Mouse (Mus musculus) embryonic facial prominence, embryonic 13.5 days (tissue): ENCODE results near the gene Pth2. TPM values are rescaled to one million over a fixed set of nuclear protein-coding genes. Genes with fewer than 3 reads are reported as not detected.

Experiments
- ATAC-seq: fragments of 200-750 bp; cut with Nextera tagmentation; 2 replicates; pipeline ENCODE4 v1.8.0; 2017; ENCODE audit warnings: low read depth; ENCODE audit not compliant: insufficient number of reproducible peaks, insufficient read depth, low FRiP score, low TSS enrichment
- H3K27ac ChIP-seq: fragments of 300-500 bp; sonication (generic); 2 replicates; pipeline ENCODE4 v1.5.1; 2015; ENCODE audit warnings: moderate library complexity, mild to moderate bottlenecking, inconsistent platforms
- H3K27me3 ChIP-seq: fragments of 300-500 bp; sonication (generic); 2 replicates; pipeline ENCODE4 v1.6.1; 2015; ENCODE audit warnings: mild to moderate bottlenecking, inconsistent platforms
- H3K36me3 ChIP-seq: fragments of 300-500 bp; sonication (generic); 2 replicates; pipeline ENCODE4 v1.6.1; 2015; ENCODE audit warnings: mild to moderate bottlenecking, inconsistent platforms
- H3K4me1 ChIP-seq: fragments of 300-500 bp; sonication (generic); 2 replicates; pipeline ENCODE4 v1.6.1; 2015; ENCODE audit warnings: inconsistent platforms
- H3K4me2 ChIP-seq: fragments of 300-500 bp; sonication (generic); 2 replicates; pipeline ENCODE4 v1.6.1; 2015; ENCODE audit warnings: moderate library complexity, mild to moderate bottlenecking, inconsistent platforms
- H3K4me3 ChIP-seq: fragments of 300-500 bp; sonication (generic); 2 replicates; pipeline ENCODE4 v1.5.1; 2015; ENCODE audit warnings: mild to moderate bottlenecking, inconsistent platforms
- H3K9ac ChIP-seq: fragments of 300-500 bp; sonication (generic); 2 replicates; pipeline ENCODE4 v1.6.1; 2015; ENCODE audit warnings: mild to moderate bottlenecking, inconsistent platforms
- H3K9me3 ChIP-seq: fragments of 300-500 bp; sonication (generic); 2 replicates; pipeline ENCODE4 v1.6.1; 2016; ENCODE audit warnings: inconsistent platforms
- WGBS: fragments of 180-500 bp; shearing (Covaris S2); methylation state at CpG from one replicate; pipeline ENCODE4 v1.1.7; 2015; ENCODE audit warnings: mixed read lengths; 5-methylcytosine and 5-hydroxymethylcytosine counted together
- polyA plus RNA-seq: library from polyadenylated mRNA; unstranded; fragments of >200 nt; fragmentation: Nextera tagmentation; extraction: Ambion mirVana; gene quantifications from 2 replicates; pipeline ENCODE4 v1.2.1, GENCODE M21; 2015

Pth2 gene
- not detected in 2 replicates for polyA plus RNA-seq

GRCm38 (mm10) chr7:45180896-45181477 lies at the start of gene Pth2:
Gene Pth2, plus strand, starts transcription at chr7:45180995.
- no peak within 1 kb of the TSS for H3K9ac ChIP-seq
- 13% methylated on average over 20 of the region's 20 CpGs for WGBS
- 0 out of 2 replicates have a peak within 1 kb of the TSS, but pooled peaks have one; percentile 13 for H3K4me3 ChIP-seq
- no peaks in the 10 kb centered on the region for H3K9me3 ChIP-seq
- H3K36me3 ChIP-seq: no peaks in the 10 kb centered on the region
- peaks cover 20% of the 10 kb centered on the region for H3K4me1 ChIP-seq
- no peak for ATAC-seq
- no peak within 1 kb of the TSS for H3K27ac ChIP-seq
- 0 out of 2 replicates have a peak within 1 kb of the TSS, but pooled peaks have one; percentile 16 for H3K4me2 ChIP-seq
- H3K27me3 ChIP-seq: peaks cover 100% of the 10 kb centered on the region

GRCm38 (mm10) chr7:45131850-45132249 lies 48.9 kb upstream of the Pth2 start:
- ATAC-seq: no peak
- H3K4me2 ChIP-seq: no peak overlapping the region
- no peak overlapping the region for H3K4me3 ChIP-seq
- 79% methylated on average over 11 of the region's 11 CpGs for WGBS
- no peaks in the 10 kb centered on the region for H3K9me3 ChIP-seq
- H3K27ac ChIP-seq: no peak overlapping the region
- H3K9ac ChIP-seq: 0 out of 2 replicates have a peak overlapping the region, but pooled peaks have one; percentile 32
- H3K36me3 ChIP-seq: peaks cover 7% of the 10 kb centered on the region
- peaks cover 15% of the 10 kb centered on the region; the same call in 1 of the 2 replicates for H3K27me3 ChIP-seq
- H3K4me1 ChIP-seq: peaks cover 23% of the 10 kb centered on the region

GRCm38 (mm10) chr7:45133446-45134159 lies 47.2 kb upstream of the Pth2 start:
- no peak overlapping the region for H3K4me2 ChIP-seq
- WGBS: 69% methylated on average over 8 of the region's 8 CpGs
- no peak for ATAC-seq
- no peak overlapping the region for H3K9ac ChIP-seq
- H3K36me3 ChIP-seq: no peaks in the 10 kb centered on the region
- H3K9me3 ChIP-seq: no peaks in the 10 kb centered on the region
- H3K27me3 ChIP-seq: peaks cover 15% of the 10 kb centered on the region; the same call in 1 of the 2 replicates
- no peak overlapping the region for H3K4me3 ChIP-seq
- H3K27ac ChIP-seq: no peak overlapping the region
- H3K4me1 ChIP-seq: peaks cover 14% of the 10 kb centered on the region

- H3K36me3 ChIP-seq: 0 out of 2 replicates have a peak, but pooled peaks cover under 1% of the 10 kb centered on the region
- WGBS: 8% methylated on average over 12 of the region's 12 CpGs
- H3K4me3 ChIP-seq: no peak overlapping the region
- H3K9me3 ChIP-seq: no peaks in the 10 kb centered on the region
- ATAC-seq: peak; percentile 61
- peaks cover 11% of the 10 kb centered on the region for H3K4me1 ChIP-seq
- H3K27ac ChIP-seq: no peak overlapping the region
- H3K9ac ChIP-seq: no peak overlapping the region
- no peak overlapping the region; the same call in 1 of the 2 replicates for H3K4me2 ChIP-seq
- H3K27me3 ChIP-seq: peaks cover 15% of the 10 kb centered on the region; the same call in 1 of the 2 replicates
Measured at GRCm38 (mm10) chr7:45134544-45135026, 46.2 kb upstream of the Pth2 start.

GRCm38 (mm10) chr7:45135370-45135769 lies 45.4 kb upstream of the Pth2 start:
- H3K4me1 ChIP-seq: peaks cover 7% of the 10 kb centered on the region
- H3K36me3 ChIP-seq: 0 out of 2 replicates have a peak, but pooled peaks cover 4% of the 10 kb centered on the region
- no peaks in the 10 kb centered on the region for H3K9me3 ChIP-seq
- H3K27ac ChIP-seq: peak overlapping the region; percentile 5; the same call in 1 of the 2 replicates
- WGBS: 80% methylated on average over 3 of the region's 3 CpGs
- peak overlapping the region; percentile 77 for H3K9ac ChIP-seq
- peak overlapping the region; percentile 72 for H3K4me2 ChIP-seq
- H3K27me3 ChIP-seq: peaks cover 15% of the 10 kb centered on the region; the same call in 1 of the 2 replicates
- ATAC-seq: no peak
- peak overlapping the region; percentile 56 for H3K4me3 ChIP-seq

GRCm38 (mm10) chr7:45135993-45136567 lies 44.7 kb upstream of the Pth2 start, which contains the start of the genes Gm45713 and Flt3l:
Gene Gm45713, minus strand, starts transcription at chr7:45136231.
Gene Flt3l, minus strand, starts transcription at chr7:45136432.
- H3K4me2 ChIP-seq: peak within 1 kb of the TSS; percentile 72
- 2% methylated on average over 29 of the region's 29 CpGs for WGBS
- peak within 1 kb of the TSS; percentile 5; the same call in 1 of the 2 replicates for H3K27ac ChIP-seq
- H3K9me3 ChIP-seq: no peaks in the 10 kb centered on the region
- peak within 1 kb of the TSS; percentile 77 for H3K9ac ChIP-seq
- peak; percentile 60 for ATAC-seq
- H3K36me3 ChIP-seq: 0 out of 2 replicates have a peak, but pooled peaks cover 4% of the 10 kb centered on the region
- H3K4me1 ChIP-seq: peaks cover 7% of the 10 kb centered on the region
- peak within 1 kb of the TSS; percentile 56 for H3K4me3 ChIP-seq
- H3K27me3 ChIP-seq: peaks cover 15% of the 10 kb centered on the region; the same call in 1 of the 2 replicates

GRCm38 (mm10) chr7:45137171-45138006 lies 43.4 kb upstream of the Pth2 start:
- no peak overlapping the region for H3K4me3 ChIP-seq
- H3K27ac ChIP-seq: no peak overlapping the region
- H3K4me2 ChIP-seq: no peak overlapping the region
- peaks cover 17% of the 10 kb centered on the region for H3K36me3 ChIP-seq
- ATAC-seq: no peak
- H3K9ac ChIP-seq: no peak overlapping the region
- no peaks in the 10 kb centered on the region for H3K9me3 ChIP-seq
- H3K4me1 ChIP-seq: peaks cover 7% of the 10 kb centered on the region
- WGBS: 88% methylated on average over 12 of the region's 12 CpGs
- H3K27me3 ChIP-seq: peaks cover 15% of the 10 kb centered on the region; the same call in 1 of the 2 replicates

- no peak overlapping the region for H3K9ac ChIP-seq
- 77% methylated on average over 1 of the region's 1 CpGs for WGBS
- H3K9me3 ChIP-seq: no peaks in the 10 kb centered on the region
- H3K4me1 ChIP-seq: peaks cover 7% of the 10 kb centered on the region
- H3K4me3 ChIP-seq: no peak overlapping the region
- no peak overlapping the region for H3K4me2 ChIP-seq
- H3K36me3 ChIP-seq: peaks cover 27% of the 10 kb centered on the region
- ATAC-seq: no peak
- H3K27me3 ChIP-seq: peaks cover 15% of the 10 kb centered on the region; the same call in 1 of the 2 replicates
- no peak overlapping the region for H3K27ac ChIP-seq
Measured at GRCm38 (mm10) chr7:45138403-45138802, 42.4 kb upstream of the Pth2 start.

GRCm38 (mm10) chr7:45139904-45140723 lies 40.7 kb upstream of the Pth2 start:
- H3K4me2 ChIP-seq: no peak overlapping the region
- H3K9ac ChIP-seq: no peak overlapping the region
- WGBS: 70% methylated on average over 8 of the region's 8 CpGs
- peaks cover 7% of the 10 kb centered on the region; the same call in 1 of the 2 replicates for H3K27me3 ChIP-seq
- no peak overlapping the region for H3K4me3 ChIP-seq
- no peaks in the 10 kb centered on the region for H3K9me3 ChIP-seq
- no peak overlapping the region for H3K27ac ChIP-seq
- ATAC-seq: no peak
- peaks cover 44% of the 10 kb centered on the region for H3K36me3 ChIP-seq
- peaks cover 7% of the 10 kb centered on the region for H3K4me1 ChIP-seq

GRCm38 (mm10) chr7:45141319-45141718 lies 39.5 kb upstream of the Pth2 start:
- Histone ChIP-seq H3K27ac (no peak overlapping the region), H3K36me3 (peaks cover 56% of the 10 kb centered on the region), H3K4me2 (no peak overlapping the region), H3K9ac (no peak overlapping the region), H3K4me1 (no peaks in the 10 kb centered on the region), H3K4me3 (no peak overlapping the region), H3K27me3 (no peaks in the 10 kb centered on the region), H3K9me3 (no peaks in the 10 kb centered on the region)
- ATAC-seq: no peak
- 87% methylated on average over 3 of the region's 3 CpGs for WGBS
